Mouse (Mus musculus) heart, postnatal 14 days (tissue): ENCODE data around the gene Hcn1. TPM values are rescaled to one million over a fixed set of nuclear protein-coding genes. Genes with fewer than 3 reads are reported as not detected.

Source experiments
- DNase-seq, 2 experiments: peaks; one replicate each; pipeline ENCODE4 v3.0.0; 2021 to 2022
- intact Hi-C: fragments of 180-260 bp; cut with DNase I; formaldehyde crosslinking; loops from one replicate; pipeline ENCODE4 v1.15.1; 2025
- total RNA-seq, 2 experiments: library from RNA; stranded (reverse); gene quantifications; 2 replicates each; pipeline ENCODE4 v1.2.3; 2021

Hcn1 gene
- total RNA-seq, 2 experiments from 2014 or later, result 1.1 to 1.8 TPM

DNA sequence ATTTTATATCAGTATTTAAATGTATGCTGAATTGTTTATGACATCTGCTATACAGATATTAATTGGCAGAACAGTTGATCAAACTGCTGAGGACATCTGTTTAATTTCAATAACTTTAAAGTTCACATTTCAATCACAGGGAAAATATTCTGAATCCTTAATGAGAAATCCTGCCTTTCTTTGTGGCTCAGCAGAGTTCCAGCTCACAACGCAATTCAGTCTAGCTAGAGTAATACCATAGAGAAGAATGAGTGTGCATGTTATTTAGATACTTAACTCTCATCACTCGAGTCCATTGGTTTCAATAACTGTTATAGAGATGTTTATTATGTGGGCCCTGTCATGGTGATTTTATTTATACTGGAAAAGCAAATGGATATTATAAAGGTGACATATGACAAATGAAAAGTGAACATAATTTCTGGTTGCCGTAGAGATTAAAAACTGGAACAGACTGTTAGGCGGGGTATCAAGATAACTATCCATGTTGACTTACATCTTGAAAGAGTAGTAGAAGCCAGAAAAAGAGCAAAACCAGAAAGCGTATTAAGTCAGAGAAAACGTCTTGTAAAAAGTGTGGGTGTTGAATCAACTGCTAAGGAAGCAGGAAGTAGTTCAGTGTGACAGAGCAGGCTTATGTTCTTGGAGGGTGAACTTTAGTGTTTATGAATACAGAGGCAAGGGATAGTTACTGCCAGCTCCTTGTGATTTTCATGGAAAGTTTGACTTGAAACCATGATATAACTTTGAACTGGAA lies 250.0 kb downstream of the Hcn1 start:
- intact Hi-C loops, result no loop called here
- DNase-seq, result no peak

DNA sequence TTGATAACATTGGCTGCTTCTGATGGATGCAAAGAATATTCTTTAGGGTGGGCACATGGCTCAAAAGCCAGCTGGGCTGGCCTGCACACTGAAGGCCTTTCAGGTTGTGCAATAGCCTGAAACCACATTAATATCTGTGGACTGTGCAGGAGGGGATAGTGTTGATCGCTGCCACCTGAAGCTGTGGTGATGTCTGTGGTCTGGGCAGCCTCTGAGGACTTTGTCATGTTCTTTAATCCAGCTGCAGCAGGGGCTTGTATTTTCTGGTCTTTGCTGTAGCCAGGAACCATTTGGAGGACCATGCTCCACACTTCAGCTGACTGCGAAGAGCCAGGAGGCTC lies 250.6 kb downstream of the Hcn1 start:
- no peak for DNase-seq
- intact Hi-C loops, result no loop called here

DNA sequence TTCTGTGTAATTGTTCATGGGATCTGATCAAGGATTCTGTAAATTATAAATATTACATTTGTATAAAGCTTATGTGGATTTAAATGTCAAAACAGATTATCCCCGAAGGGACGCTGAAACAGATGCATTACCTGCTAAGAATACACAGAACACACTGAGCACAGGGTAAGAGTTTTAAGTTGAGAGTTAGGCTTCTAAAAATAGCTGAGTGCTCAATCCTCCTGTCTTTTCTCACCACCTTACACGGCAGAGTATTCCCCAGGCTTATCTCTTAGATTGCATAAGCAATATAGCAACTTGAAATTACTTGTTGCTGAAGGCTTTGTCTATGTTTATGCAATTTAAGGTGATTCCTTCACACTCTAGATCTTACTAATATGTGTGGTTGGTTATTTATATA lies 256.3 kb downstream of the Hcn1 start:
- DNase-seq, result no peak
- intact Hi-C loops, result no loop called here

DNA sequence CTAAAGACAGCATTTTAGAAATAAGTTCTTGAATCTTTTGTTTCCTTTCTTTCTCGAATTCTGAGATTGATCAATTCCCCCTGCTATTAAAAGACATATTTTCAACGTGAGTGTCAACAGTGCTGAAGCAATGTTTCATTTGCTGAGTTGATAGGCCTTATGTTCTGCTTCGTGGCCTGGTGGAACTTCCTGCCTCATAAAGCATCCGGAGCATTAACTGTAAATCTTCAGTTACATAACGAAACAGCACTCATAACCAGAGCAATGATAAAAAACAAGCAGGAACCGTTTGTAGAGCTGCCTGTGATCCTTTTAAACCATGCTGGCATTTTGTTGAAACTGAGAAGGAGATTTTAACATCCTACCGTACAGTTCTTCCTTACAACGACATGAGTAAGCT lies 275.7 kb downstream of the Hcn1 start:
- no peak for DNase-seq
- intact Hi-C loops, result no loop called here

DNA sequence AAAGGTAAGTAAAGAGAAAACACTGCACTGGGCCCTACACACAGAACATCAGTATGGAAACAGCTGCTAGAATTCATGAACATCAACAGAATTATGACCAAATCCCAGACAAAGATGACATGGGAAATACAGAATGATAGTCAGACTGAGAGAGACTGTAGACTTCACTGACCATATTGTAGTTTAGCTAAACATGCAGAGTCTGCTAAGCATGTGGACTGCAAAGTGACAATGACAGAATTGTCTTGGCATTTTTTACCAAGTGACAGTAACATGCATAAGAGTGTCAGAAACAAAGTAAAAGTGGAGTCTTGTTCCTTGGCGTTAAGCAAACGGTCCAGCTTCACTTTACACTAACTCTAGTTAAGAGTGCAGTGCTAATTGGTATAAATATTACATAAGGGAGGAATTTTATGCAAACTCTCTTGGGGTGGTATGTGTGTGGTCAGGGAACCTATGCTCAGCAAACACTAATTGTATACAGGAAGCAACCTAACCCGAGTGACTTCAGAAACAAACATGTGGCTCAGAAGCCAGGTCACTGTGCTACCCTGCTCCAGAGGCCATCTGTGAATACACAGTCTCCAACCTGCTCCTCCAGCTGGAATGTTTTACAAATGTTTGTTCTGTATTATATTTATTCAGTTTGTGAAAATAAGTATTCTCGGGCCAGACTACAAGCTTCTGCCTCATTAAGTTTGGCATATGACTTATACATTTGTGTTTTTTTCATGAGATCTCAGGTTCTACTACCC lies 278.5 kb downstream of the Hcn1 start:
- DNase-seq, result no peak
- intact Hi-C loops, result no loop called here

DNA sequence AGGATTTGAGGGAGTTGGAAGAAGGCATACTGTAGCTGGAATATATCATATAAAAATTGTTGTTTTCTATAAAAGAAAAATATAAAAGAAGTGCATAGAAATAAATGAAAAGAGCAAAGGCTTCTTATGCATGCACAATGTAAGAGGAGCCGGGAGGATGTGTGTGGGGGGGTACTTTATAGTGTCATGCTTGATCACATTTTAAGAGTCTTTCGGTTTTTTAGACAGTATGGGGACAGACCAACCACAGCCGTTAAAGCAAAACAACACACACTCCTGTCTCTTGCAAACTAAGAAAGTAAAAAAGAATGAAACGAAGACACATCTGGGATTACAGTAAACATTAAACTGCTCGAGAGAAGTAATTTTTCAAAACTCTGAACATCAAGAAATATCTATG lies 290.0 kb downstream of the Hcn1 start:
- intact Hi-C loops, result no loop called here
- no peak for DNase-seq

DNA sequence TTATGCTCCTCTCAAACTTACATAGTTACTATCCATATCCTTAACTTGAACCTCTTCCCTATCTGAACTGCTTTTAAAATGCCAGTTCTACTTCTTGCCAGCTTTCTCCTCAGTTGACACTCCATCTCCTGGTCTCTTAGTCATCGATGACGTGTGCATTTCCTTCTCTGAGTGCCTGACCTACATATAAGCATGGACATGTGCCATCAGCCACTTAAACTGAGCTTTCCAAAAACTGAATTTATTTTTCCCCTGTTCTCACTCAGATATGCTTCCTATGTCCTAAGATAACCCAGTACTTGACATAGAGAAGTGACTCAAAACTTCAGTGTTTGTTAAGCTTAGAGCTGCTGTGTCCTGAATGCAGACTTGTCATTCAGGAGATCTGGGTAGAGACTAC lies 295.9 kb downstream of the Hcn1 start:
- no peak for DNase-seq
- intact Hi-C loops, result no loop called here

DNA sequence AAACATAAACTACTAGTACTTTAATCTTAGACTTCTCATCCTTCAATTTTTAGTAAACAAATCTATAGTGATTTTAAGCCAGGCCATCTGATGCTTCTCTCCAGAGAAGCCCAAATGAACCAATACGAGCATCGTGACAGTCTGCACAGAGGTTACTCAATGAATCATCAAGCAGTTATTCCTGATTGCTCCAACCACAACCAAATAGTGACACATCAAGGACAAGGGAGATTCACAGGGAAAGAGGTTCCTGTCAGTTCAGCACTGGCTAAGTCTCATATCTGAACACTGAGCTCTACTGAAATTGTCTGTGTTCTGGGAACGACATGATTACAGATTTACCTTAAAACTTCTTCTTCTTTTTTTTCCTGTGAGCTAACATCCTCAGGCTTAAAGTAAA lies 305.7 kb downstream of the Hcn1 start:
- intact Hi-C loops, result no loop called here
- DNase-seq, result no peak

DNA sequence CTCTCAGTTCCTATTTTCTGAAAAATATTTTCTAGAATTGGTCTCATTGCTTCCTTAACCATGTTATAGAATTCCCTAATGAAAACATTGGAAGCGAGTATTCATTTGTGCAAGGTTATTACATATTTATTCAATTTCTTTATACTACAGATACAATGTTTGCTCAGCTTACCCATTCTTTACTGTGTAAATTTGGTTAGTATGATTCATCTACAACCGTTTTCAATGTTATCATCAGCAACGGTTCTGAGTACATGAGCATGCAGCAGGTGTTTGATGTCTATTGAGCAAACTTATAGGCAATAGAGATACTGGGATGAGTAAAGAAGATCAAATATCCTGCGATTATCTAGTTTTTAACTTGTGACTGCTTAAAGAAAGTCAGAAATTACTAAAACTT lies 327.6 kb downstream of the Hcn1 start:
- DNase-seq, result no peak
- intact Hi-C loops, result no loop called here

DNA sequence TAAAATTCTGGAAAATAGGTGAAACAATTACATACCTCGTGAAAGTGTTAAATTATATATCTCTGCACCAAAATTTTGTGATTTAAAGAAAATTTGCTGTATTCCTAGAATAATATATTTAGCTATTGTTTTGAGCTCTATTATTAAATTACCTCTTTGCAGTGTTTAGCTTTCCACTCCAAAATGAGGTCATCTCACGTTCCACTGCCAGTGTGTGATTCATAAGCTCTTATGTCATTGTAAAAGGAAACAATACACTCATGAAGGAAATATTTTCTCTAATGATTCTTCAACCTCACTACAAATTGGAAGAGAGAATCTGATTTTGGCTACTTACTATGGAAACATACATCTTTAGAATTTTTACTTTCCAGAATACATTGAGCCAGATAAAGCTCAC lies 329.6 kb downstream of the Hcn1 start:
- intact Hi-C loops, result no loop called here
- DNase-seq, result peak in 1 of 2 experiments; percentile 6

DNA sequence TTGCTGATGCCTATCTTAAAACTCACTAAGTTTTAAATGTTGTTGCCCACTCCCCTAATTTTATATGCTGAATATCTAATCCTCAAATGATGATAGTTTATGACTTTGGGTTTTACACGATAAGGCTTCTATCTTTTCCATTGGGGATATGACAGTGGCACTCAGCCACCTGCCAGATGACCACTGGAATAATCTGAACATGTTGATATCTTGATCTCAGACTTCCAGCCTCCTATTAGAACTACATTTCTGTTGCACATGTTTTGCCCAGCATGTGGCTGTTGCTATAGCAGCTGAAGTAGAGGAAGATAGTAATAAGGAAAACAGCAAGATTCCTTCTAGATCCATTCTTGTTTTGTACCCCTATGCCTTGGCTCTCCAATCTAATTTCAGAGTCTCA lies 336.6 kb downstream of the Hcn1 start:
- DNase-seq, result no peak
- intact Hi-C loops, result no loop called here

DNA sequence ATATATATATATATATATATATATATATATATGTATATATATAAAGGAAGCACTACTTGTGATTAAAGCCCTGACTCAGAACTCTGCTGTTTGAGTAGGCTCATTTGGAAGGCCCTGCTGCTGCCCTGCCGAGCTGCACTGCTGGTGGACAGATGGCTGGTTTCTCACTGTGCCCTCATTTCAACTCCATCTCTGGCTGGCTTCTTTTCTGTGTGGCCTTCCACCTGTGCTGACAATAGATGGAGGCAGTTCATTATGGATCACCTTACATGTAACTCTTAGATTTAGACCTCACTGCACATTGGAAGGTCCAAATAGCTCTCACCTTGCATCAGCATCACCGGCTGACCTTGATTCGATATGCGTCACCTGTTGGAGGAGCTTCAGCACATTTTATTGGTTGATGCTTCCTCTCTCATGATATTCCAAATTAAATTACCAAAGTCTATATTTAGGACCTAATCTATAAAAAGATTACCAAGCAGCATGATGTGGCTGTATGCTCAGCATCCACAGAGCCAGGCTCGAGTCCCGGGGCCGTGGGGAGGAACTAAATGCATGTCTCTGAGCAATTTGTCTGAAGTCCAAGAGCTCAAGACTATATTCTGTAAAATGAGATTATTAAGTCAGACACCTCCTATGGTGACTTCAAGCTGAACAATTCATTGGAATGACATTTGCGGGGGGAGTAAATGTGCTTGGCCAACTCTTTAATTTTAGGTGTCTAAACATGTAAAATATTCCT lies 338.6 kb downstream of the Hcn1 start:
- intact Hi-C loops, result no loop called here
- DNase-seq, result no peak

DNA sequence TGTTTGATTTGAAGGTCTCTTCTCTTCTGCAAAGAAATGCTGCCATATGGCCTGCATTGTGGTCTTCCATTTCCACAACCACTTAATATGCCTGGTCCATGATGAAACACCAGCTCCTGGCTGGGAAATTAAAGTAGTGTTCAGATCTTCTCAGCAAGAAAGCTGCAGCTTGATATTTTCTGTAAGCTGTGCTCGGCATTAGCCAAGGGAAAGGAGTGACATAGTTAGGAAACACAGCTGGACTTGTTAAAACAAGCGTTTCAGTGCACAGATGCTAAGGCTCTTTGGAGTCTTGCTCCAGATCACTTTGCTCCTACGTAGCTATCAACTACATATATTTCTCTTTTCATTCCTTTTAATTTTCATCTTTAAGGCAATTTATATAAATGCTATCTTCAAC lies 344.7 kb downstream of the Hcn1 start:
- intact Hi-C loops, result no loop called here
- DNase-seq, result no peak

DNA sequence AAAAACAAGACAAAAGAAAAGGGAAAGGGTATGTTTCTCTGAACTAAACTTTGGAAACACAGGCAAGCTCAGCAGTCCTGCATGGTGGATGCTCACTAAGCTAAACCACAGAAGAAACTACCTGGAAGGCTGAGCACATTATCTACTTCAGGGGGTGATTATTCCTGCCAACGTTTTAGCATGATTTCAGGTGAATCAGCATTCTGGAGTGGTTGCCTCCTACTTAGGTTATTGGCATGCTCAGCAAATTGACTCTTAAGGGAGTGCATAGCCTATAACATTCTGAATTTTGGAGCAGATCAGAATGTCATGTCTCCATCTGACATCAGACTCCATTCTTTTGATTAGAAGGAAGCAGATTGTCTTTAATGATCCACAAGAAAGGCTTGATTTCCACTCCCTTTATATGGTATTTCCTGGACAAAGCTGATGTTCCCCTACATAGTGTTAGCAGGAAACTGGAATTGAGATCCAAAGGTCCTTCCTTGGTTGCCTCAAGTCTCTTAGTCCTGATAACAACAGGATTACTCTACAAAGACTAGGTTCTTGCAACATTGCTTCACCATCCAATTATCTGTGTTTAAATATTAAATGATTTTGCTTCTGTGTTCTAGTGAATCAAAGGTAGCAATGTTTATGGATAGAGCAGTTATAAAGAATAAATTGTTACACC lies 345.7 kb downstream of the Hcn1 start:
- no peak for DNase-seq
- intact Hi-C loops, result no loop called here

DNA sequence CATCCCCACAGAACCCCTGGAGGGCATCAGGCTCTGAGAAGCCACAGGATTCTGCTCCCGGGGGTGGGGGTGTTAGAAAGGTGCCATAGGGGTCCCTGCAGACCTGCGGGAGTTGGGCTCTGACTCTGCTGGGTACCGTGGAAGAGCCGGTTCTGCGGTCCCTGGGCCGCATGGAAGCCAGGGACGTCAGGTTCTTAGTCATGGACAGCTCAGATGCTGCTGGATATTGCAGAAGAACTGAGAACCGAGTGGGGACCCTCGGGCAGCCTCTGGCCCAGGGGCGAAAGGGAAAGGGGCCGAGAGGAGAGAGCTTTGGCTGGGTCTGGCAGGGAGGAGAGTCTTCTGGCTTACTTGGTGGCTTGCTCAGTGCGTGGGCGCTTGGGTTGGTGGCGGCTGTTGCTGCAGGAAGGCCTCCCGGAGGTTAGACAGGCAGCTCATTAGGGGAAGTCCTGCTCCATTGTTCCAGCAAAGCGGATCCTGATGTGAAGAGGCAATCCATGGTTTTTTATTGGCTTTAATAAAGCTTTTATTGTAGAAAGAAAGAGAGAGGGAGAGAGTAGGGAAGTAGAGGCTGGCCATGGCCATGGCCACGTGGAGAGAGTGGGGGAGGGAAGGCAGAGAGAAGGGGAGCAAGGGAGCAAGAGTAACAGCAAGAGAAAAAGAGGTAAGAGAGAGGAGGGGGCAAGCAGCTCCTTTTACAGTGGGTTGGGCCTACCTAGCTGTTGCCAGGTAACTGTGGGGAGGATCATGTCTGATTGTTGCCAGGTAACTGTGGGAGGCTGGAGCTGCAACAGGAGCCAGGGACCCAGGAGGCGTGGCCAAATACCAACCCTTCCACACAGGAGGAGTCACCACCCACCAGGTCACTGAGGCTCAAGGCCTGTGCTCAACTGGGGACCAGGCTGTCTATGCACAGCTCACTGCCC lies 356.6 kb downstream of the Hcn1 start:
- DNase-seq, result no peak
- intact Hi-C loops, result no loop called here

DNA sequence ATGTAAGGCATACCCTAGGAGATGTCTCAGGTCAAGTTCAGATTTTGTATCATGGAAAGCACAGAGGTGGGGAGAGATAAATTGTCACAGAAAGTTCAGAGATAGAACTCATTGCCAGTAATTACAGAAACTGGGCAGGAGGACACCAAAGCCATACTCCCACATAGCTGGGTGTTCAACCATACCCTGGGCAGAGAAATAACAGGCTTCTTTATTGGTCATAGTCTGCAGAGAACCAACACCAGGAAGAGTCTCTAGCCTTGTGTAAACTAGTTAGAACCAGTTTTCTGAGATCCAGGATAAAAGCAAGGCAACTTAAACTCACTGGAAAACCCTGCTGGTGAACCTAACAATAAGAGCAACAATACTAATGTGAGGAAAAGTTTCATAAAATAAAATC lies 362.5 kb downstream of the Hcn1 start:
- no peak for DNase-seq
- intact Hi-C loops, result no loop called here

DNA sequence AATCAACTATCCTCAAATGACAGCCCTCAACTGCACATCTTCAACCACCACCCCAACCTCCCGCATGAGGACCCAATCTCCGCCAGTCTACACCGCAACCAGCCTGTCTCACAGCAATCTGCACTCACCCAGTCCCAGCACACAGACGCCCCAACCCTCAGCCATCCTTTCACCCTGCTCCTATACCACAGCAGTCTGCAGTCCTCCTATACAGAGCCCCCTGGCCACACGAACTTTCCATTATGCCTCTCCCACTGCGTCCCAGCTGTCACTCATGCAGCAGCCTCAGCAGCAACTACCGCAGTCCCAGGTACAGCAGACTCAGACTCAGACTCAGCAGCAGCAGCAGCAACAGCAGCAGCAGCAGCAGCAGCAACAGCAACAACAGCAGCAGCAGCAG lies 373.3 kb downstream of the Hcn1 start:
- intact Hi-C loops, result no loop called here
- DNase-seq, result no peak

DNA sequence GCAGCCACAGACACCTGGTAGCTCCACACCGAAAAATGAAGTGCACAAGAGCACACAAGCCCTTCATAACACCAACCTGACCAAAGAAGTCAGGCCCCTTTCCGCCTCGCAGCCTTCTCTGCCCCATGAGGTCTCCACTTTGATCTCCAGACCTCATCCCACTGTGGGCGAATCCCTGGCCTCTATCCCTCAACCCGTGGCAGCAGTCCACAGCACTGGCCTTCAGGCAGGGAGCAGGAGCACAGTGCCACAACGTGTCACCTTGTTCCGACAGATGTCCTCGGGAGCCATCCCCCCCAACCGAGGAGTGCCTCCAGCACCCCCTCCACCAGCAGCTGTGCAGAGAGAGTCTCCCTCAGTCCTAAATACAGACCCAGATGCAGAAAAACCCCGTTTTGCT lies 373.7 kb downstream of the Hcn1 start:
- intact Hi-C loops, result no loop called here
- DNase-seq, result no peak

DNA sequence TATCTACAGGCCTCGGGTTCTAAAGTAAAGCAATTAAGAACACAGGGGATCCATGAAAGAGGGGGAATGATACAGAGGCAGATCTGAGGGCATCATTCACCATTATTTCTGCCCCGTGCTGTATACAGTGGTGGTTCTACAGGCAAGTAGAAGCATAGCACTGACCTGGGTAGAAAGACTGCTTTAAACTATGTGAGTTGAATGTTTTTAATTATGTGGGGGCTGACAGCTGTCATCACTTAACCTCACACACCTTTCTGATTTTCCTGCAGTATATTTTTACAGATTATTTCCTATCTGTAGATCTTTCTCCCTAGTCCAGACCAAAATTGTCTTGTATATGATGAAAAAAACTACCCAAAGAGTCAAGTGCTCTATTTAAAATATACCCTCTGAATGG lies 382.2 kb downstream of the Hcn1 start:
- no peak for DNase-seq
- intact Hi-C loops, result no loop called here
